Mouse (Mus musculus): ENCODE data around the gene Zbtb39. TPM values are rescaled to one million over a fixed set of nuclear protein-coding genes. Genes with fewer than 3 reads are reported as not detected.
A peak's percentile ranks its signal among the peaks of the same experiment; 100 is the strongest.

Zbtb39 gene
- polyA plus RNA-seq, 1 experiment from 2014 or later, result 1.4 TPM

- Histone ChIP-seq H3K27ac (peak overlapping the region; percentile 82), H3K4me3 (peak overlapping the region; percentile 88), H3K9me3 (replicated peaks) (0 out of 2 replicates have a peak, but pooled peaks cover 2% of the 10 kb centered on the region), H3K4me2 (peak overlapping the region; percentile 86), H3K27me3 (replicated peaks) (no peaks in the 10 kb centered on the region), H3K4me1 (peaks cover 75% of the 10 kb centered on the region), H3K9ac (peak overlapping the region; percentile 92; the same call in 1 of the 2 replicates), H3K36me3 (peaks cover 22% of the 10 kb centered on the region)
- ATAC-seq, result peak; percentile 57
- WGBS (ENCODE audit: insufficient replicate concordance), result 26% methylated on average over 13 of the region's 13 CpGs
Observed at GRCm38 (mm10) chr10:127738151-127738882, 1.0 kb upstream of the Zbtb39 start.

DNA sequence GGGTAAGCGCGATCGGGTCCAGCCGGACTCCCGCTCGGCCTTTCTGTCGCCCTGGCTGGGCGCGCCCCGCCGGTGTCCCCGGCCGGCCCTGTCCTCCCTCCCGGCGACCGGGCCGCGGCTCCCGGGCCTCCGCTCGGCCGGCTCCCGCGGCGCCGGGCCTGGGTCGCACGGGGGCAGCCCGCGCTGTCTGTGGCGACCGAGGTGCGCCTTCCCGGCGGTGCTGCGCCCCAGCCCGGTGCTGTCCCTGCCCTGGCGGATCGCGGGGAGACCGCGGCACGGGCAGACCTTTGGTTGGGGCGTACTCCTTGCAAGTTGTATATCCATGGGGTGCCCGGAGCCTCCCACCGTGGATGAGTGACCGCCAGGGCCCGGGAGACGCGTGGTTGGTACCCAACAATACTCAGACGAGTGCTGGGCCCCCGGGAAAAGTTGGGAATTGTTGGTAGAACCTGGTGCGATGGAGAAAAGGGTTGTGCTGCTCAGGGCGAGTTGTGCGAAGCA, 373 bp downstream of the Zbtb39 start:
- ATAC-seq, result peak; percentile 56
- Histone ChIP-seq H3K27ac (peak overlapping the region; percentile 82), H3K4me2 (peak overlapping the region; percentile 86), H3K9ac (peak overlapping the region; percentile 92), H3K27me3 (replicated peaks) (no peaks in the 10 kb centered on the region), H3K9me3 (replicated peaks) (0 out of 2 replicates have a peak, but pooled peaks cover 2% of the 10 kb centered on the region), H3K36me3 (peaks cover 36% of the 10 kb centered on the region), H3K4me1 (peaks cover 61% of the 10 kb centered on the region), H3K4me3 (peak overlapping the region; percentile 88)
- WGBS (ENCODE audit: insufficient replicate concordance), result under 1% methylated on average over 51 of the region's 55 CpGs

- peaks cover 71% of the 10 kb centered on the region for H3K36me3 ChIP-seq
- ATAC-seq, result no peak
- no peaks in the 10 kb centered on the region for H3K27me3 ChIP-seq (replicated peaks)
Observed at GRCm38 (mm10) chr10:127744661-127745060, 5.3 kb downstream of the Zbtb39 start.

DNA sequence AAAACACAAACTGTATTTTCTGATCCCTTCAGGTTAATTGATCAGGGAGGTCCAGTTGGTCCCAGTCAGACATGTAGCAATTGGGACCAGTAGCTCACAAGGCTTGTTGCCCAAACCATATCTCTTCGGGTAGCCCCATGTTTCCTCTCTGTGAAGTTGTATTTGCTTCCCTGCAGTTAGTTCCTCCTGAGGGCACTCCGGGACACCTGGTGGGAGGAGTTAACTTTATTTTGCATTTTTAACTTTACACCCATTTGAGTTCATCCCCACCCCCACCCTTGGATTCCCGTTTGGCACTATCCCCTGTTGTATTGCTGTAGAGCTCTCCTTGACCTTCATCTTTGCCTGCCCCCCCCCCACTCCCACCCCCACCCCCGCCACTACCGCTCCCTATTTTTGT, 6.5 kb downstream of the Zbtb39 start:
- Histone ChIP-seq H3K9ac (no peak overlapping the region), H3K4me3 (no peak overlapping the region), H3K4me1 (peaks cover 43% of the 10 kb centered on the region), H3K27ac (no peak overlapping the region), H3K4me2 (no peak overlapping the region), H3K9me3 (replicated peaks) (0 out of 2 replicates have a peak, but pooled peaks cover 2% of the 10 kb centered on the region), H3K27me3 (replicated peaks) (0 out of 2 replicates have a peak, but pooled peaks cover 8% of the 10 kb centered on the region), H3K36me3 (peaks cover 71% of the 10 kb centered on the region)
- ATAC-seq, result no peak
- 66% methylated on average over 5 of the region's 5 CpGs for WGBS (ENCODE audit: insufficient replicate concordance)

More at GRCm38 (mm10) chr10:127744661-127745060, 5.3 kb downstream of the Zbtb39 start:
- H3K4me2 ChIP-seq, result no peak overlapping the region
- H3K9me3 ChIP-seq (replicated peaks), result 0 out of 2 replicates have a peak, but pooled peaks cover 2% of the 10 kb centered on the region
- H3K9ac ChIP-seq, result no peak overlapping the region
- H3K27ac ChIP-seq, result no peak overlapping the region
- no peak overlapping the region for H3K4me3 ChIP-seq
- 60% methylated on average over 5 of the region's 5 CpGs for WGBS (ENCODE audit: insufficient replicate concordance)
- H3K4me1 ChIP-seq, result peaks cover 47% of the 10 kb centered on the region

DNA sequence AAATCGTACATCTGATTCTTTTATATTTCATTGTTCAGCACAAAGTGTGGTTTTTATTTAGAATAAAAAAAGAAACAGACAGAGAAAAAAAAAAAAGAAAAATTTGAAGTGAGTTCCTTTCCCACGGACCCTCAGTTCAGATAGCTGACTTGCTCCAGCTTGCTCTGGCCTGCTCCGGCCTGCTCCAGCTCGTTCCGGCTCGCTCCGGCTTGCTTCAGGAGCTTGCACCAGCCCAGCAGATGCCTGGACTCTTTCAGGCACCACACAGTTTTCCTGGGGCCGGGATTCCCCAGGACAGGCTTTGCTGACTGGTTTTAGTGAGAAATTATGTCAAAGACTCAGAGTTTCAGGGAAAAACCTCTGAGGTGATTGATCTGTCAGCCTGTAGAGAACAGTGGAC, 7.9 kb downstream of the Zbtb39 start:
- 0 out of 2 replicates have a peak, but pooled peaks cover 8% of the 10 kb centered on the region for H3K27me3 ChIP-seq (replicated peaks)
- peaks cover 43% of the 10 kb centered on the region for H3K4me1 ChIP-seq
- H3K27ac ChIP-seq, result peak overlapping the region; percentile 41; the same call in 1 of the 2 replicates
- 0 out of 2 replicates have a peak overlapping the region, but pooled peaks have one; percentile 29 for H3K4me2 ChIP-seq
- 0 out of 2 replicates have a peak, but pooled peaks cover 2% of the 10 kb centered on the region for H3K9me3 ChIP-seq (replicated peaks)
- no peak for ATAC-seq
- WGBS (ENCODE audit: insufficient replicate concordance), result 82% methylated on average over 8 of the region's 8 CpGs
- H3K36me3 ChIP-seq, result peaks cover 59% of the 10 kb centered on the region
- no peak overlapping the region for H3K4me3 ChIP-seq
- no peak overlapping the region for H3K9ac ChIP-seq

GRCm38 (mm10) chr10:127748847-127749612, 9.7 kb downstream of the Zbtb39 start:
- peak; percentile 48 for ATAC-seq
- 0 out of 2 replicates have a peak, but pooled peaks cover 8% of the 10 kb centered on the region for H3K27me3 ChIP-seq (replicated peaks)

DNA sequence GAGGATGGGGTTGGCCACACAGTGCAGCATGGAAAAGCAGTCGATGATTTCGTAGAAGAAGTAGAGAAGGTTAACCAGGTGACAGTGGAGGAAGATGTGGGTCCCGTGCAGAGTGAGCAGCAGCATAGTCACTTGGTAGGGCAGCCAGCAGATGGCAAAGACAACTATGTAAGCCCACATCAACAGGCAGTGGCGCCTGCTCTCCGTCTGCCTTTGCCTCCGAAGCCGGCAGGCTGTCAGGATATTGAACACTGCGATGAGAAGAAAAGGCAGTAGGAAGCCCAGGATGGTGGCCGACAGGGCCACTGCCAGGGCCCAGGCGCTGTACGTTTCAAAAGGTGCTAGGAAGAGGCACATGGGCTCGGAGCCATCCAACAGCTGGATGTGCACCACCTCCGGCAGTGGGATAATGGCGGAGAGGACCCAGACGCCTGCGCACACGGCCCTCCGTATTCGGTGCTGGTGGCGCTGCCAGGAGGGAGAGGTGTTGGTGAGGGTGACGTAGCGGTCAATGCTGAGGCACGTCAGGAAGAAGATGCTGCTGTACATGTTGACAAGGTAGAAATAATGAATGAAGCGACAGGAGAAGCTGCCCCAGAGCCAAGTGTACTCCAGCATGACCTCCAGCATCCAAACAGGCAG, 10.9 kb downstream of the Zbtb39 start:
- Histone ChIP-seq H3K9me3 (replicated peaks) (no peaks in the 10 kb centered on the region), H3K4me1 (peaks cover 56% of the 10 kb centered on the region), H3K27me3 (replicated peaks) (0 out of 2 replicates have a peak, but pooled peaks cover 8% of the 10 kb centered on the region), H3K27ac (peak overlapping the region; percentile 58), H3K9ac (0 out of 2 replicates have a peak overlapping the region, but pooled peaks have one; percentile 5), H3K4me3 (peak overlapping the region; percentile 33), H3K36me3 (peaks cover 29% of the 10 kb centered on the region), H3K4me2 (peak overlapping the region; percentile 29)
- WGBS (ENCODE audit: insufficient replicate concordance), result 56% methylated on average over 24 of the region's 24 CpGs
- no peak for ATAC-seq

More at GRCm38 (mm10) chr10:127748847-127749612, 9.7 kb downstream of the Zbtb39 start:
- Histone ChIP-seq H3K9ac (no peak overlapping the region), H3K4me1 (peaks cover 44% of the 10 kb centered on the region), H3K36me3 (peaks cover 42% of the 10 kb centered on the region), H3K9me3 (replicated peaks) (no peaks in the 10 kb centered on the region), H3K27ac (peak overlapping the region; percentile 58; the same call in 1 of the 2 replicates), H3K4me2 (peak overlapping the region; percentile 29), H3K4me3 (peak overlapping the region; percentile 33)
- WGBS (ENCODE audit: insufficient replicate concordance), result 14% methylated on average over 8 of the region's 8 CpGs

DNA sequence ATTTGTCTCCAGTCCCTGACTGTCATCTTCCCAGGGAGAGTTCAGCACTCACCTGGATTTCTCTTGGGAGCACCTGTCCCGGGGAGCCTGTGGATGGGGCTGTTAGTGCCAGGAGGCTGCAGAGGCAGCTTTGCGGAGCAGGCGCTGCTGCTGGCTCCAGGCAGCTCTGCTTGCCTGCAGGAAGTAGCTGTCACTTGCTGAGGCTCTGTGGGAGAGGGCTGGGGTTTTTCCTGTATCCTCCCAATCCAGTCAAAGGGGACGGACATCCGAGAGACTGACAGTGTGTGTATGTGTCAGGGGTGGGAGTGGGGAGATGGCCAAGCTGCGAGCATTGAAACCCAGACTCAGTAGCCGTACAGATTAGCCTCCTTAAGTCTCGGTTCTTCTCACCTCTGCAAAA, 12.2 kb downstream of the Zbtb39 start, which contains the start of gene Gpr182:
Gpr182 (minus strand) TSS at position 185 of the 400 bp plus-strand sequence.
- peaks cover 17% of the 10 kb centered on the region for H3K36me3 ChIP-seq
- peaks cover 58% of the 10 kb centered on the region for H3K4me1 ChIP-seq
- 0 out of 2 replicates have a peak within 1 kb of the TSS, but pooled peaks have one; percentile 10 for H3K27ac ChIP-seq
- no peak within 1 kb of the TSS; the same call in 1 of the 2 replicates for H3K9ac ChIP-seq
- 0 out of 2 replicates have a peak, but pooled peaks have one; percentile 29 for ATAC-seq
- no peaks in the 10 kb centered on the region for H3K9me3 ChIP-seq (replicated peaks)
- 0 out of 2 replicates have a peak, but pooled peaks cover 8% of the 10 kb centered on the region for H3K27me3 ChIP-seq (replicated peaks)
- H3K4me2 ChIP-seq, result peak within 1 kb of the TSS; percentile 7
- WGBS (ENCODE audit: insufficient replicate concordance), result 32% methylated on average over 8 of the region's 8 CpGs
- H3K4me3 ChIP-seq, result peak within 1 kb of the TSS; percentile 33

DNA sequence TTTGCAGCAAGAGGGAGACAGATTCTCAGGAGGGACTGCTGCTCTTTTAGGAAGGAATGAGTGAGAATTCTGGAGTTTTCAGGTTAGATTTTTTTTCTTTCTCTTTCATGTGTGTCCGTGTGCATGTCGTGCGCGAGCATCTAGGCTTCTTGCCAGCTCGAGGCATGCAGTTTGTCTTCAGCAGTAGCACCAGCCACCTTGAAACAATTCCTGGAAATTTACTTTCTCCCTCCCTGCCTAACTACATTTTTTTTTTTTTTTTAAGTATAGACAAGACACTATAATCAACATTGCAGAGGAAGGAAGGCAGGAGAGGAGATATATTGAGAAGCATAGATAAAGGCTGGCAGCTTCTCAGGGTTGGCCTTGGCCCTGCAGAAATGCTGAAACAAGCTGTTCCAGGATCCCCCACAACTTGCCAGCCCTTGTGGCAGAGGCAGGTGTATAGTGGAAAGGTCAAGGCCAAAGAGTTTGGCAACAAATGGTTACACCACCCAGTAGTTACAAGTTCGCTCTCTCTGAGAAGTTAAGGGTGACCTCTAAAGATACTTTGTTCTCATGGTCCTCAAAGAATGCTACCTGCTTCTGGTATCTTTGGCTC, 15.3 kb downstream of the Zbtb39 start:
- H3K27me3 ChIP-seq (replicated peaks), result 0 out of 2 replicates have a peak, but pooled peaks cover 8% of the 10 kb centered on the region
- no peak overlapping the region; the same call in 1 of the 2 replicates for H3K27ac ChIP-seq
- ATAC-seq, result no peak
- no peak overlapping the region for H3K4me2 ChIP-seq
- peaks cover 37% of the 10 kb centered on the region for H3K4me1 ChIP-seq
- no peaks in the 10 kb centered on the region for H3K36me3 ChIP-seq
- WGBS (ENCODE audit: insufficient replicate concordance), result 49% methylated on average over 6 of the region's 6 CpGs
- H3K9me3 ChIP-seq (replicated peaks), result no peaks in the 10 kb centered on the region
- no peak overlapping the region for H3K4me3 ChIP-seq
- H3K9ac ChIP-seq, result no peak overlapping the region

- no peak for ATAC-seq
- Histone ChIP-seq H3K27me3 (replicated peaks) (0 out of 2 replicates have a peak, but pooled peaks cover 7% of the 10 kb centered on the region), H3K27ac (no peak overlapping the region; the same call in 1 of the 2 replicates), H3K4me3 (no peak overlapping the region), H3K36me3 (no peaks in the 10 kb centered on the region), H3K9ac (no peak overlapping the region), H3K4me1 (peaks cover 32% of the 10 kb centered on the region), H3K9me3 (replicated peaks) (no peaks in the 10 kb centered on the region), H3K4me2 (no peak overlapping the region)
- 35% methylated on average over 3 of the region's 3 CpGs for WGBS (ENCODE audit: insufficient replicate concordance)
Observed at GRCm38 (mm10) chr10:127755246-127755645, 15.9 kb downstream of the Zbtb39 start.

Measured in liver, embryonic 12.5 days (tissue).